Mouse (Mus musculus) lung, embryonic 16.5 days (tissue): ENCODE measurements at regions not wholly inside any gene's neighbourhood (a gene's known extent, or its start where the extent isn't known, plus 50 kb on each side); places are given as distances from the start of the nearest gene placed in this dataset.

Experiments
- ATAC-seq: fragments of 200-750 bp; cut with Nextera tagmentation; 2 replicates; pipeline ENCODE4 v1.8.0; 2017; ENCODE audit warnings: low read depth, mild to moderate bottlenecking, moderate library complexity
- H3K27ac ChIP-seq: fragments of 300-500 bp; sonication (generic); 2 replicates; pipeline ENCODE4 v1.5.1; 2014; ENCODE audit warnings: mild to moderate bottlenecking, control low read depth, low read length
- H3K27me3 ChIP-seq: fragments of 300-500 bp; sonication (generic); 2 replicates; pipeline ENCODE4 v1.6.1; 2014; ENCODE audit warnings: low read depth, low read length, mixed read lengths; ENCODE audit not compliant: control insufficient read depth, insufficient read depth
- H3K36me3 ChIP-seq: fragments of 300-500 bp; sonication (generic); 2 replicates; pipeline ENCODE4 v1.6.1; 2014; ENCODE audit warnings: low read length; ENCODE audit not compliant: control insufficient read depth, insufficient read depth
- H3K4me1 ChIP-seq: fragments of 300-500 bp; sonication (generic); replicated peaks from 2 replicates; pipeline ENCODE4 v1.6.1; 2014; ENCODE audit warnings: low read length, mixed read lengths; ENCODE audit not compliant: control insufficient read depth, insufficient read depth
- H3K4me2 ChIP-seq: fragments of 300-500 bp; sonication (generic); 2 replicates; pipeline ENCODE4 v1.6.1; 2014; ENCODE audit warnings: low read depth, low read length, control low read depth
- H3K4me3 ChIP-seq: fragments of 300-500 bp; sonication (generic); 2 replicates; pipeline ENCODE4 v1.5.1; 2014; ENCODE audit warnings: mild to moderate bottlenecking, low read length, control low read depth
- H3K9ac ChIP-seq: fragments of 300-500 bp; sonication (generic); 2 replicates; pipeline ENCODE4 v1.6.1; 2014; ENCODE audit warnings: low read length, control low read depth
- H3K9me3 ChIP-seq: fragments of 300-500 bp; sonication (generic); 2 replicates; pipeline ENCODE4 v1.6.1; 2016; ENCODE audit warnings: low read length; ENCODE audit not compliant: control insufficient read depth
- WGBS: fragments of 180-500 bp; shearing (Covaris S2); extraction: QIAGEN DNeasy Blood & Tissue Kit; methylation state at CpG from one replicate; pipeline ENCODE4 v1.1.7; 2014; 5-methylcytosine and 5-hydroxymethylcytosine counted together

DNA sequence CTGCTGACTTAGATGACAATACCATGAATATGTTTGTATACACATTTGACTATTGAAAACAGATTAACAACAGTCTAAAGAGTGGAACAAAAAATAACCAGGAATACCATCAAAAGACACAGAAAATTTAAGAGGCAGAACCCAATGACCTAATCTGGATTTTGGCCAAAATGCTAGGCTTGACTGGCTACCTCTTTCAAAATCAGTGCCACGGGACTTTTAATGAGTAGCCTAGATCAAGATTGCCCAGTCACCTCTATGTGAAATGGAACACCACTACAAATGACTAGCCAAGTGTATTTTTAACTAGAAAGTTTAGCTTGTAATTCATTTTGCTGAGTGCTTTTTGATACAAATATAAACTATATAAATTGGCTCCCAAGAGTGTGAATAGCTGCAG, 286.0 kb upstream of the N6amt1 start:
- H3K4me3 ChIP-seq = no peak overlapping the region
- H3K9ac ChIP-seq = no peak overlapping the region
- H3K27me3 ChIP-seq = no peaks in the 10 kb centered on the region
- ATAC-seq = no peak
- 64% methylated on average over 1 of the region's 1 CpGs for WGBS
- no peak overlapping the region for H3K27ac ChIP-seq
- no peak overlapping the region for H3K4me2 ChIP-seq
- no peaks in the 10 kb centered on the region for H3K36me3 ChIP-seq
- no peaks in the 10 kb centered on the region for H3K9me3 ChIP-seq
- no peaks in the 10 kb centered on the region for H3K4me1 ChIP-seq

DNA sequence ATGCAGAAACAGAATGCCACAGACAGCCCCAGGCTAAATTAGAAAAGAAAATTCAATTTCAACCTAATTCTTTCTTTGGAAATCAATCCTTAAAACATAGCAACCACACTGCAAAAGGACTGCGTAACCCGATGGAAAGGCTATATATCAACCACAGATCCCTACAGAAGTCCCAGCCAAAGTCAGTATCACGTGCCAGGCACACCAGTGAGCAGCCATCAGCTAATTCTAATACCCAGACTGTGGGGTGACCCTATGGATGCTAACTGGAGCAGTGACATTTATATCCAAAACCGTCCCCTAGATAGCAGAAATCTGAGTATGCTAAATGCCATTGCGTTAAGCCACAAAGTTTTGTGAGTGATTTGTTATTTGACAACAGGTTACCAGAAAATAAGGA, 286.5 kb upstream of the N6amt1 start:
- Histone ChIP-seq H3K4me2 (no peak overlapping the region), H3K27ac (no peak overlapping the region), H3K36me3 (no peaks in the 10 kb centered on the region), H3K4me1 (no peaks in the 10 kb centered on the region), H3K9ac (no peak overlapping the region), H3K9me3 (no peaks in the 10 kb centered on the region), H3K27me3 (no peaks in the 10 kb centered on the region), H3K4me3 (no peak overlapping the region)
- 82% methylated on average over 5 of the region's 5 CpGs for WGBS
- ATAC-seq = no peak

- H3K27ac ChIP-seq = no peak overlapping the region
- 85% methylated on average over 8 of the region's 8 CpGs for WGBS
- H3K9me3 ChIP-seq = no peaks in the 10 kb centered on the region
- H3K4me3 ChIP-seq = no peak overlapping the region
- H3K36me3 ChIP-seq = no peaks in the 10 kb centered on the region
- H3K27me3 ChIP-seq = no peaks in the 10 kb centered on the region
- H3K4me1 ChIP-seq = no peaks in the 10 kb centered on the region
- no peak for ATAC-seq
- no peak overlapping the region for H3K9ac ChIP-seq
- no peak overlapping the region for H3K4me2 ChIP-seq
These were observed 293.5 kb upstream of the N6amt1 start for GRCm38 (mm10) chr16:87060473-87060872.

GRCm38 (mm10) chr16:87049741-87050383, 304.1 kb upstream of the N6amt1 start:
- Histone ChIP-seq H3K27me3 (no peaks in the 10 kb centered on the region), H3K9ac (no peak overlapping the region), H3K36me3 (no peaks in the 10 kb centered on the region), H3K4me3 (no peak overlapping the region), H3K4me1 (no peaks in the 10 kb centered on the region), H3K4me2 (no peak overlapping the region), H3K9me3 (no peaks in the 10 kb centered on the region), H3K27ac (no peak overlapping the region)
- ATAC-seq = peak; percentile 77
- 41% methylated on average over 8 of the region's 8 CpGs for WGBS

DNA sequence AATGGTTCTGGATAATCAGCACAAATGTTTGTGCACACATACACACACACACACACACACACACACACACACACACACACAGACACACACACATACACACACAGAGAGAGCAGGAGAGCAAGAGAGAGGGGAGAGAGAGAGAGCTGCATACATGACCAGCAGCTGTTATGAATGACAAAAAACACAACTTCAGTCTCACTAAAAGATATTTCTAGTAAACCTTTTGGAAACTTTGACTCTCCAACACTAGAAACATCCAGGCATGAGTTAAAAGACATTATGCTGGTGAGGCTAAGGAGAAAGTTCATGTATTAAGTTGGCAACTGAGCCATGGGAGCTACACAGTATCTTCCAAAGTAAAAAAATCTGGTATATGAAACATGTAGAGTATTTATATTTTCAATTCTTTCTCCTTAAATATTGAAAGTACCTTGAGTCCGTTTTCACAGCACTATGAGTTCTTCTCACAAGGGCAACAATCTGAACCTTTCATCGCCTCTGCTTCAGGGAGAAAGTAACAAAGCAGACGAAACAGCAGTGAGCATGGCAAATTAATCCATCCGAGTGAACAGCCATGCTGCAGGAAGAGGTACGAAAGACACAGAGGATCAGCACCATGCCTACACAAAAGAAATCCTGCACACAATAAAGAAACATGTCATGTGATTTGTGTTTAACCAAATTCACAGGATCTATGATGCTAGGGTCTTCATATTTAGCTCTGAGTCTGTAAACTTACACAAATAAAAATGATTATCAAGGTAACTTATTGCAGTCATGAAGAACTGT, 309.0 kb upstream of the N6amt1 start:
- H3K36me3 ChIP-seq = no peaks in the 10 kb centered on the region
- no peaks in the 10 kb centered on the region for H3K9me3 ChIP-seq
- H3K4me3 ChIP-seq = no peak overlapping the region
- H3K9ac ChIP-seq = no peak overlapping the region
- no peaks in the 10 kb centered on the region for H3K4me1 ChIP-seq
- ATAC-seq = no peak
- no peaks in the 10 kb centered on the region for H3K27me3 ChIP-seq
- H3K27ac ChIP-seq = no peak overlapping the region
- 74% methylated on average over 5 of the region's 5 CpGs for WGBS
- H3K4me2 ChIP-seq = no peak overlapping the region

DNA sequence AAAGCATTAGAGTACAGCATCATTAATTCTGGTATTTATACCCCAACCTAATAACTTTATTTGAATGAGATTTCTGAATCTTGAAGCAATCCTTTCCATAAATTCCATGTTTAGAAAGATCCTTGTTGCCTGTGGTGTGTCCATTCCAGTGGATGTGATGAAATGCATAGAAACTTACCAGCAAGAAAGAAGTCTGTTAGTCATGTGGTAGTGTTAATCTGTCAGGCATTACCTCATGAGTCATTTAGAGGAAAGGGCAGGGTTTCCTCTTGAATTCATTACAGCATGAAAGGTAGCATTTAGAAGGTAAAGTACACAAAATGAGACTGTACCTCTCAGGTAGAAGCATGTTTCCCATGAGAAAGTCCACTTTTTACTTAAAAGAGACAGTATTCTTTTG, 310.3 kb upstream of the N6amt1 start:
- H3K36me3 ChIP-seq = no peaks in the 10 kb centered on the region
- ATAC-seq = no peak

DNA sequence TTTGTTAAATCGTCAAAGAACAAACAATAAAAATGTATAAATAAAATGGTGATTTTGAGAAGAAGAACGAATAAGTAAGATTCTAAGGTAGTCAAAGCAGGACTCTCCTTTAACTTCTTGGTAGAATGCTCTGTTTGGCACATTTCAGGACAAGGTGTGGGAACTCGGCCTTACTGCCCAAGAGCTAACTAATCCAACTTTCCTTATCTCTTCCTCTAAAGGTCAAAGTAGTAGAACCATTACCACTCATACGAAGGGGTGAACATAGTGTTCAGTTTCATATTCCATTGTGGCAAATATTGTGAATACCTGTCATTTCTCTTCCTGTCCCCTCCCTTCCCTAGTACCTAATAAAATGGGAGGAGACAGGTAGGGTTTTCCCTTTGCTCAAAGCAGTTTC, 313.6 kb upstream of the N6amt1 start:
- no peaks in the 10 kb centered on the region for H3K4me1 ChIP-seq
- no peaks in the 10 kb centered on the region for H3K36me3 ChIP-seq
- no peak for ATAC-seq
- WGBS = 66% methylated on average over 4 of the region's 4 CpGs
- no peak overlapping the region for H3K9ac ChIP-seq
- no peak overlapping the region for H3K4me2 ChIP-seq
- no peaks in the 10 kb centered on the region for H3K9me3 ChIP-seq
- H3K27ac ChIP-seq = no peak overlapping the region
- no peak overlapping the region for H3K4me3 ChIP-seq
- H3K27me3 ChIP-seq = no peaks in the 10 kb centered on the region

More for the DNA sequence above, 310.3 kb upstream of the N6amt1 start:
- Histone ChIP-seq H3K4me3 (no peak overlapping the region), H3K9me3 (no peaks in the 10 kb centered on the region), H3K27me3 (no peaks in the 10 kb centered on the region), H3K4me2 (no peak overlapping the region), H3K9ac (no peak overlapping the region), H3K4me1 (no peaks in the 10 kb centered on the region), H3K27ac (no peak overlapping the region)

GRCm38 (mm10) chr16:87039861-87040260, 314.1 kb upstream of the N6amt1 start:
- no peaks in the 10 kb centered on the region for H3K36me3 ChIP-seq
- no peak overlapping the region for H3K9ac ChIP-seq
- no peak overlapping the region for H3K4me3 ChIP-seq
- H3K9me3 ChIP-seq = no peaks in the 10 kb centered on the region
- ATAC-seq = no peak
- no peak overlapping the region for H3K27ac ChIP-seq
- 66% methylated on average over 1 of the region's 1 CpGs for WGBS
- H3K27me3 ChIP-seq = no peaks in the 10 kb centered on the region
- H3K4me2 ChIP-seq = no peak overlapping the region
- H3K4me1 ChIP-seq = no peaks in the 10 kb centered on the region

DNA sequence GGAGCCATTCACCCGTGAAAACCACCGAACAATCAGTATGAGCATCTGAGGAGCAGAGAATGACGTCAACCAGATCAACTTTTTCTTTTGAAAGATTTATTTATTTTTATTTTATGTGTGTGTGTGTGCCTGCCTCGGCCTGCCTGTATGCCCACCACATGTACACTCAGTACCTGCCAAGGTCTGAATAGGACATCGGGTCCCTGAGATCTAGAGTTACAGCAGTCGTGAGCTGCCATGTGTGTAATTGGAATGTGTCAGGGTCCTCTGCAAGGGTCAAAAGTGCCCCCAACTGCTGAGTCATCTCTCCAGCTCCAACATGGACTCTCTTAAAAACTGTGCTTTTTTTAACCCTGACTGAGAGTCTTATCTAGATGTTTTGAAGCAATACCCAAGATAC, 316.9 kb upstream of the N6amt1 start:
- Histone ChIP-seq H3K4me2 (no peak overlapping the region), H3K27ac (no peak overlapping the region), H3K36me3 (no peaks in the 10 kb centered on the region), H3K27me3 (no peaks in the 10 kb centered on the region), H3K4me3 (no peak overlapping the region), H3K9me3 (no peaks in the 10 kb centered on the region), H3K9ac (no peak overlapping the region), H3K4me1 (no peaks in the 10 kb centered on the region)
- no peak for ATAC-seq
- 75% methylated on average over 6 of the region's 6 CpGs for WGBS
